In genomic region chr13:53688489-53688888, GRCm38 (mm10) we compare ENCODE assay signal across 8 mouse cellular contexts.
DNase-seq lines count a peak whose midpoint lies in the region; ATAC-seq lines count a peak whose summit lies in the region.

No protein-coding gene starts in this region.

- no peaks in the 10 kb centered on the region for H3K36me3 ChIP-seq in embryonic facial prominence, embryonic 11.5 days (replicated peaks; ENCODE audit: control insufficient read depth, insufficient read depth, low read depth, low read length)
- H3K36me3 ChIP-seq in heart, embryonic 13.5 days, result no peaks in the 10 kb centered on the region
- no peaks in the 10 kb centered on the region for H3K36me3 ChIP-seq in kidney, embryonic 16.5 days (ENCODE audit: insufficient read depth, low read length)
- no peaks in the 10 kb centered on the region for H3K36me3 ChIP-seq in limb, embryonic 15.5 days
- no peaks in the 10 kb centered on the region for H3K36me3 ChIP-seq in neural tube, embryonic 11.5 days (ENCODE audit: control insufficient read depth, insufficient read depth, low read length)

- peak; percentile 15 to 65 for DNase-seq in spleen, postnatal 4 days (ENCODE audit: low spot score in 2 of 2)
- DNase-seq in spleen, postnatal 36 days (ENCODE audit: low spot score in 2 of 2), result no peak
- peak; percentile 92 for DNase-seq in embryonic facial prominence, embryonic 11.5 days (ENCODE audit: low spot score)
- DNase-seq in neural tube, embryonic 11.5 days (ENCODE audit: low spot score), result peak; percentile 89
- DNase-seq in thymus, postnatal 14 days, result peak; percentile 19

- H3K4me2 ChIP-seq in embryonic facial prominence, embryonic 11.5 days (ENCODE audit: low read depth, low read length), result no peak overlapping the region
- peak overlapping the region; percentile 63 for H3K4me2 ChIP-seq in heart, embryonic 13.5 days
- H3K4me2 ChIP-seq in kidney, embryonic 16.5 days (replicated peaks; ENCODE audit: low read depth, low read length), result peak overlapping the region; percentile 46
- H3K4me2 ChIP-seq in limb, embryonic 15.5 days, result peak overlapping the region; percentile 36
- H3K4me2 ChIP-seq in neural tube, embryonic 11.5 days (ENCODE audit: low read depth), result peak overlapping the region; percentile 14; the same call in 1 of the 2 replicates

- no peaks in the 10 kb centered on the region for H3K27me3 ChIP-seq in embryonic facial prominence, embryonic 11.5 days (ENCODE audit: control insufficient read depth, insufficient read depth, low read length)
- H3K27me3 ChIP-seq in heart, embryonic 13.5 days (replicated peaks), result peaks cover 5% of the 10 kb centered on the region; the same call in 1 of the 2 replicates
- no peaks in the 10 kb centered on the region for H3K27me3 ChIP-seq in kidney, embryonic 16.5 days (ENCODE audit: insufficient read depth, low read length)
- H3K27me3 ChIP-seq in limb, embryonic 15.5 days, result peaks cover 8% of the 10 kb centered on the region; the same call in 1 of the 2 replicates
- no peaks in the 10 kb centered on the region for H3K27me3 ChIP-seq in neural tube, embryonic 11.5 days (ENCODE audit: control insufficient read depth, insufficient read depth, low read length)

- 0 out of 2 replicates have a peak overlapping the region, but pooled peaks have one; percentile 23 for H3K9ac ChIP-seq in embryonic facial prominence, embryonic 11.5 days (replicated peaks; ENCODE audit: low read length)
- peak overlapping the region; percentile 15 for H3K9ac ChIP-seq in heart, embryonic 13.5 days
- peak overlapping the region; percentile 38; the same call in 1 of the 2 replicates for H3K9ac ChIP-seq in kidney, embryonic 16.5 days (replicated peaks; ENCODE audit: low read length)
- H3K9ac ChIP-seq in limb, embryonic 15.5 days, result no peak overlapping the region
- H3K9ac ChIP-seq in neural tube, embryonic 11.5 days (ENCODE audit: low read length), result peak overlapping the region; percentile 4; the same call in 1 of the 2 replicates

- H3K9me3 ChIP-seq in embryonic facial prominence, embryonic 11.5 days (replicated peaks; ENCODE audit: control insufficient read depth, low read length), result no peaks in the 10 kb centered on the region
- H3K9me3 ChIP-seq in heart, embryonic 13.5 days, result no peaks in the 10 kb centered on the region
- no peaks in the 10 kb centered on the region for H3K9me3 ChIP-seq in kidney, embryonic 16.5 days (ENCODE audit: low read length)
- no peaks in the 10 kb centered on the region for H3K9me3 ChIP-seq in limb, embryonic 15.5 days
- no peaks in the 10 kb centered on the region for H3K9me3 ChIP-seq in neural tube, embryonic 11.5 days (ENCODE audit: control insufficient read depth, low read length)

- H3K4me1 ChIP-seq in embryonic facial prominence, embryonic 11.5 days (ENCODE audit: control insufficient read depth, insufficient read depth, low read length), result no peaks in the 10 kb centered on the region
- H3K4me1 ChIP-seq in heart, embryonic 13.5 days, result peaks cover 5% of the 10 kb centered on the region; the same call in 1 of the 2 replicates
- no peaks in the 10 kb centered on the region for H3K4me1 ChIP-seq in kidney, embryonic 16.5 days (ENCODE audit: insufficient read depth, low read length)
- peaks cover 5% of the 10 kb centered on the region for H3K4me1 ChIP-seq in limb, embryonic 15.5 days
- no peaks in the 10 kb centered on the region for H3K4me1 ChIP-seq in neural tube, embryonic 11.5 days (ENCODE audit: control insufficient read depth, insufficient read depth, low read length)

- ATAC-seq in embryonic facial prominence, embryonic 11.5 days (replicated peaks; ENCODE audit: insufficient number of reproducible peaks, low FRiP score, low TSS enrichment, low read depth), result no peak; the same call in 1 of the 2 replicates
- no peak for ATAC-seq in heart, embryonic 13.5 days (ENCODE audit: extremely low read depth, insufficient number of reproducible peaks, low FRiP score, low TSS enrichment)
- peak; percentile 35; the same call in 1 of the 2 replicates for ATAC-seq in kidney, embryonic 16.5 days (ENCODE audit: low FRiP score, low TSS enrichment)
- no peak for ATAC-seq in limb, embryonic 15.5 days (ENCODE audit: insufficient number of reproducible peaks, low FRiP score, low TSS enrichment, low read depth)
- ATAC-seq in neural tube, embryonic 11.5 days (ENCODE audit: insufficient read depth, low FRiP score, low TSS enrichment), result no peak

- WGBS in embryonic facial prominence, embryonic 11.5 days, result 7% methylated on average over 13 of the region's 13 CpGs
- WGBS in heart, embryonic 13.5 days, result 6% methylated on average over 13 of the region's 13 CpGs
- 7% methylated on average over 13 of the region's 13 CpGs for WGBS in kidney, embryonic 16.5 days
- 7% methylated on average over 13 of the region's 13 CpGs for WGBS in limb, embryonic 15.5 days
- WGBS in neural tube, embryonic 11.5 days, result 9% methylated on average over 13 of the region's 13 CpGs

- H3K4me3 ChIP-seq in embryonic facial prominence, embryonic 11.5 days (ENCODE audit: low read depth, low read length), result no peak overlapping the region
- H3K4me3 ChIP-seq in heart, embryonic 13.5 days, result peak overlapping the region; percentile 39
- H3K4me3 ChIP-seq in kidney, embryonic 16.5 days (ENCODE audit: low read length), result peak overlapping the region; percentile 27
- peak overlapping the region; percentile 22 for H3K4me3 ChIP-seq in limb, embryonic 15.5 days
- H3K4me3 ChIP-seq in neural tube, embryonic 11.5 days (ENCODE audit: low read depth, low read length), result no peak overlapping the region

- H3K27ac ChIP-seq in embryonic facial prominence, embryonic 11.5 days (replicated peaks; ENCODE audit: low read depth, low read length), result no peak overlapping the region
- H3K27ac ChIP-seq in heart, embryonic 13.5 days (replicated peaks), result 0 out of 2 replicates have a peak overlapping the region, but pooled peaks have one; percentile 29
- H3K27ac ChIP-seq in kidney, embryonic 16.5 days (ENCODE audit: low read length), result no peak overlapping the region
- no peak overlapping the region for H3K27ac ChIP-seq in limb, embryonic 15.5 days
- no peak overlapping the region for H3K27ac ChIP-seq in neural tube, embryonic 11.5 days (ENCODE audit: low read depth, low read length)

Comparison
In these comparisons a context has a peak if more than half of its experiments do, and no peak if none do; other contexts are left out.
1. DNase-seq: peak in spleen, postnatal 4 days (2 of 2), embryonic facial prominence, embryonic 11.5 days (single experiment), neural tube, embryonic 11.5 days (single experiment) and thymus, postnatal 14 days (single experiment); none in spleen, postnatal 36 days (0 of 2).
2. H3K4me3 ChIP-seq: peak in heart, embryonic 13.5 days (single experiment), kidney, embryonic 16.5 days (single experiment) and limb, embryonic 15.5 days (single experiment); none in embryonic facial prominence, embryonic 11.5 days (single experiment) and neural tube, embryonic 11.5 days (single experiment).